Mouse (Mus musculus) kidney, adult 2 months (tissue): ENCODE results near the gene Hps1. TPM values are rescaled to one million over a fixed set of nuclear protein-coding genes. Genes with fewer than 3 reads are reported as not detected.

Experiments
- DNase-seq: peaks from one replicate; pipeline ENCODE4 v3.0.0; 2021
- H3K27ac ChIP-seq: fragments of 200-500 bp; 2 replicates; pipeline ENCODE4 v1.5.1; 2012; ENCODE audit warnings: low read depth, low read length, control low read depth, inconsistent platforms; ENCODE audit not compliant: insufficient read depth
- H3K27me3 ChIP-seq: fragments of 200-500 bp; replicated peaks from 2 replicates; pipeline ENCODE4 v1.6.1; 2012; ENCODE audit warnings: mild to moderate bottlenecking, moderate library complexity, low read length, inconsistent platforms; ENCODE audit not compliant: control insufficient read depth, insufficient read depth
- H3K36me3 ChIP-seq: fragments of 200-500 bp; 2 replicates; pipeline ENCODE4 v1.6.1; 2012; ENCODE audit warnings: mild to moderate bottlenecking, moderate library complexity, low read length, inconsistent platforms; ENCODE audit not compliant: control insufficient read depth, insufficient read depth
- H3K4me1 ChIP-seq: fragments of 200-500 bp; 2 replicates; pipeline ENCODE4 v1.6.1; 2011; ENCODE audit warnings: low read length; ENCODE audit not compliant: control insufficient read depth, insufficient read depth
- H3K4me3 ChIP-seq: fragments of 200-500 bp; 2 replicates; pipeline ENCODE4 v1.5.1; 2011; ENCODE audit warnings: mild to moderate bottlenecking, low read depth, low read length, control low read depth; ENCODE audit not compliant: insufficient read depth
- CTCF ChIP-seq: fragments of 200-500 bp; conservative IDR thresholded peaks from 2 replicates; pipeline ENCODE4 v1.5.1; 2011; ENCODE audit warnings: low read depth, mild to moderate bottlenecking, control low read depth, low read length, moderate library complexity, mixed read lengths; ENCODE audit not compliant: insufficient read depth, insufficient read length
- POLR2A ChIP-seq: fragments of 200-500 bp; IDR thresholded peaks from one replicate; pipeline ENCODE4 v1.6.1; 2011; ENCODE audit warnings: low read depth, low read length, control low read depth
- WGBS: fragments of 180-500 bp; shearing (Covaris S2); methylation state at CpG from one replicate; pipeline ENCODE4 v1.1.7; 2018; 5-methylcytosine and 5-hydroxymethylcytosine counted together
- polyA plus RNA-seq: library from polyadenylated mRNA; depleted of rRNA; stranded (reverse); fragments of >200 nt; gene quantifications from 2 replicates; pipeline ENCODE4 v1.2.3, GENCODE M21; 2012

Hps1 gene
- polyA plus RNA-seq, 1 experiment, result 20.1 TPM

GRCm38 (mm10) chr19:42745084-42745868 lies 34.5 kb downstream of the Hps1 start:
- no peak for DNase-seq
- H3K27me3 ChIP-seq, result no peaks in the 10 kb centered on the region
- TF ChIP-seq POLR2A (no peak), CTCF (no peak)

GRCm38 (mm10) chr19:42744162-42744586 lies 35.6 kb downstream of the Hps1 start:
- peak; percentile 59 for DNase-seq
- H3K27ac ChIP-seq, result no peak overlapping the region
- no peak overlapping the region for H3K4me3 ChIP-seq
- 24% methylated on average over 4 of the region's 4 CpGs for WGBS
- peaks cover 4% of the 10 kb centered on the region; the same call in 1 of the 2 replicates for H3K4me1 ChIP-seq
- TF ChIP-seq POLR2A (no peak), CTCF (peak; percentile 89)
- H3K36me3 ChIP-seq, result no peaks in the 10 kb centered on the region
- no peaks in the 10 kb centered on the region for H3K27me3 ChIP-seq

More at GRCm38 (mm10) chr19:42745084-42745868, 34.5 kb downstream of the Hps1 start:
- Histone ChIP-seq H3K27ac (no peak overlapping the region), H3K36me3 (no peaks in the 10 kb centered on the region), H3K4me3 (no peak overlapping the region), H3K4me1 (peaks cover 9% of the 10 kb centered on the region; the same call in 1 of the 2 replicates)
- 53% methylated on average over 9 of the region's 9 CpGs for WGBS

- no peak for TF ChIP-seq CTCF
- no peak for TF ChIP-seq POLR2A
These were observed 36.5 kb downstream of the Hps1 start for GRCm38 (mm10) chr19:42743261-42743660.

GRCm38 (mm10) chr19:42741884-42742283 lies 37.9 kb downstream of the Hps1 start:
- Histone ChIP-seq H3K36me3 (no peaks in the 10 kb centered on the region), H3K27ac (no peak overlapping the region), H3K4me1 (peaks cover 4% of the 10 kb centered on the region; the same call in 1 of the 2 replicates), H3K27me3 (no peaks in the 10 kb centered on the region), H3K4me3 (no peak overlapping the region)
- DNase-seq, result no peak
- TF ChIP-seq CTCF, result no peak
- TF ChIP-seq POLR2A, result no peak
- 69% methylated on average over 14 of the region's 14 CpGs for WGBS

More at GRCm38 (mm10) chr19:42743261-42743660, 36.5 kb downstream of the Hps1 start:
- Histone ChIP-seq H3K27me3 (no peaks in the 10 kb centered on the region), H3K4me3 (no peak overlapping the region), H3K27ac (no peak overlapping the region), H3K4me1 (peaks cover 4% of the 10 kb centered on the region; the same call in 1 of the 2 replicates), H3K36me3 (no peaks in the 10 kb centered on the region)
- WGBS, result 78% methylated on average over 16 of the region's 16 CpGs
- no peak for DNase-seq

- DNase-seq, result peak; percentile 31
- Histone ChIP-seq H3K4me1 (peaks cover 4% of the 10 kb centered on the region; the same call in 1 of the 2 replicates), H3K4me3 (no peak overlapping the region), H3K27me3 (no peaks in the 10 kb centered on the region), H3K27ac (no peak overlapping the region), H3K36me3 (no peaks in the 10 kb centered on the region)
- WGBS, result 75% methylated on average over 8 of the region's 8 CpGs
- TF ChIP-seq POLR2A, result no peak
- no peak for TF ChIP-seq CTCF
These were observed 39.4 kb downstream of the Hps1 start for GRCm38 (mm10) chr19:42740163-42740899.

GRCm38 (mm10) chr19:42739734-42740133 lies 40.0 kb downstream of the Hps1 start:
- DNase-seq, result no peak
- Histone ChIP-seq H3K36me3 (no peaks in the 10 kb centered on the region), H3K27ac (no peak overlapping the region), H3K4me1 (peaks cover 4% of the 10 kb centered on the region; the same call in 1 of the 2 replicates), H3K4me3 (no peak overlapping the region), H3K27me3 (no peaks in the 10 kb centered on the region)
- TF ChIP-seq POLR2A (no peak), CTCF (no peak)
- WGBS, result 83% methylated on average over 6 of the region's 6 CpGs

- no peak for DNase-seq
- 83% methylated on average over 9 of the region's 9 CpGs for WGBS
- Histone ChIP-seq H3K4me1 (peaks cover 4% of the 10 kb centered on the region; the same call in 1 of the 2 replicates), H3K4me3 (no peak overlapping the region), H3K27ac (no peak overlapping the region), H3K27me3 (no peaks in the 10 kb centered on the region), H3K36me3 (no peaks in the 10 kb centered on the region)
- TF ChIP-seq CTCF (no peak), POLR2A (no peak)
These were observed 42.0 kb downstream of the Hps1 start for GRCm38 (mm10) chr19:42737753-42738152.
